Mouse (Mus musculus) testis, postnatal 10 days (tissue): Measurements from ENCODE around the gene Afm.

ENCODE experiments used
- DNase-seq: peaks from one replicate; pipeline ENCODE4 v3.0.0; 2021; ENCODE audit warnings: low spot score

Afm gene

DNA sequence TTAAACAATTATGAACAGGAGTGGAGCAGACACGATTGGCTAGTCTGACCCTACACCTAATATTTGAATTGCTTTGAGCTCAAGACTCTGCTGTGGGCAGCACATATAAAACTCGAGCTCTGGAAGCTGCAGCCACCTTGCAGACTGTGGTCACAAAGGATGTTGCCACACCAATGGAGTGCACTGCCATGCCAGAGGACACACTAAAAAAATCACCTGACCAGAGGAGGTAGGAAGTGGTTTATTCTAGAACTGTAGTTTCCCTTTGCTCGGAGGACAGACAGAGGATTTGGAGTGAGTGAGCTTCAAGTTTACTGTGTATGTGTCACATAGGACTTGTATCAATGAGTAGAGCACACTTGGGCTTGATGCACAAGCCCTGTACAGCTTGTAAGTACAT lies 37.3 kb downstream of the Afm start:
- no peak for DNase-seq

DNA sequence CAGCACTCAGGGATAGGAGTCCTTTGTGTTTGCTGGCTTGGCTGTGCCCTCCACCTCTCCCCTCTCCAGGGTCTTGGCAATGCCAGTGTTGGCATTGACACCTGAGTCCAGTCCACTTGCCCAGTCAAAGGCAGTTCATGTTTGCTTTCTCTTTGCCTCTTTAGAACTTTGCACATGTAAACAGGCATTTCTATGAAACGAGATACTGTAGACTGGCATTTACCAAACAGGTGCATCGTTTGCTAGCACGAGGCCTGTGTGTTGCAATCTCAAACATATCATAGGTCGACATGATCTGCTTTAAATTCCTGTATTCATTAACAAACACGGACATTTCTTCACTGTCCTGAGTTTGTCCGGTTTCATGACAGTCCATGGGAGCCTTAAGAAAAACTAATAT lies 42.0 kb downstream of the Afm start, which contains the start of gene 5830473C10Rik:
Gene 5830473C10Rik (plus strand): TSS at position 365 of the 400 bp plus-strand sequence.
- DNase-seq = no peak

DNA sequence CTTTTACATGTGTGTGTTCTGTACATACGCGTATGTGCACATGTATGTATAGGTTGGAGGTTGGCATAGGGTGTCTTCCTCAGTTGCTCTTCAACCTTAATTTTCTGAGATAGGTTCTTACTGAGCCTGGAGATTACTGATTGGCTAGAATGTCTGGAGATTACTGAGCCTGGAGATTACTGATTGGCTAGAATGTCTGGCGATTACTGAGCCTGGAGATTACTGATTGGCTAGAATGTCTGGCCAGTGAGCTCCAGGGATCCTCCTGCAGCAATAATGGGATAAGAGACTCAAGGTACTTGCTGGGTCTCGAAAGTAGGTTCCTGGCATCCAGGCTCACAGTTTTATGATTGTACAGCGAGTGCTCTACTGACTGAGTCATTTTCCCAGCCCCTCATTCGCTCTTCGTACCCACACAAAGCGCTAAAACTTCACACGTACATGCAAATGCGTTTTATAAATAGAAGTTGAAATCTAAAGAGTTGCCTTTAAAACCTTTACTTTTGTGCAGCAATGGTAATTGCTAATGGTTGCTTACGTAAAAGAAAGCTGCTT lies 43.1 kb downstream of the Afm start:
- no peak for DNase-seq

DNA sequence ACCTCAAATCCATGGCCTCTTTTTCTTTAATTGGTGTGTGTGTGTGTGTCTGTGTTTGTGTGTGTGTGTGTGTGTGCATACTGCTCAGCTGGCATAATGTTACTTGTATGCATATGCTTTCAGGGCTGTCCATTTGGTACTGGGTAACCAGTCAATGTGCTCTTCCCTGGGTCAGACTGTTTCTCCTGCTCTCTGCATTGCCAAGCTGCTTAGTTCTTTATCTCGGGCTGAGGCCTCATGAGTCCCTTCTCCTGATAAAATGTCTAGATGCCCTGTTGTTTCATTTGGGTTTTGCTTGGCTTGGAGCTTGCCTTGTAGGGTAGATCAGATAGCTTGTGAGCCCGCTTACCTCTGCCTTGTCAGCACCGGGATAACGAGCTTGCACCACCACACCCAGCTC lies 44.1 kb downstream of the Afm start:
- no peak for DNase-seq

DNA sequence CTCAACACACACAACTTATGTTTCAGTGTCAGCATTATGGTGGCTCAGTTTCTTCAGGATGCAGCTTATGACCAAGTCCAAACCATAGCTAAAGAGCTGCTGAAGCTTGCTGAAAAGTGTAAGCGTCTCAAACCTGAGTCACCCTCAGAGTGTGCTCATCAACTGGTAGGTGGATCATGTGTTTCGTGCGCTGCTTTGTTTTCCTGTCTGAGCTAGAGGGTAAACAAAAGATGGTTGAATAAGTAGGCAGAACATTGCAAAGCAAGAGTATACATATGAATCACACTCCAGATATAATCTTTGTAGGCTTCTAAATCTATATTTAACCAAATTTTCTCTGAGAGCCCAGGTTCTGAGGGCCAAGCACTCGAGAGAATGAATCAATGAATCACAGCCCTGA lies 45.4 kb downstream of the Afm start:
- DNase-seq = no peak

DNA sequence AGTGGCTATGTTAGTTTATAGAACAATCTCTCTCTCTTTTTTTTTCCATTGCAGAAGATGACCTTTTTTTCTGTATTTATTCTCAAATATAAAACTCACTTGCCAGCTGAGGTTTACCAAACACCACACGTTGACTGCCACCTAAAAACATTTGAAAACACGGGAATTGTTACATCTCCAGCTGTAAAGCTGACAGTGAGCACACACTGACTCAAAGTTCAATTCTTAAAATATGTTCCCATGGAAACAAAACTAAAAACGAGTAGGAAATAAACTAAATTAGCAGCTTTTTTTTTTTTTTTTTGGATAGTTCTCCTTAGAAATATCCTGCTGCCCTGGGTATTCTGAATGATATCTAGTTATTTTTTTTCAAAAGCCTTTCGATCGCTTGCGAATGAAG lies 46.5 kb downstream of the Afm start:
- DNase-seq = no peak

DNA sequence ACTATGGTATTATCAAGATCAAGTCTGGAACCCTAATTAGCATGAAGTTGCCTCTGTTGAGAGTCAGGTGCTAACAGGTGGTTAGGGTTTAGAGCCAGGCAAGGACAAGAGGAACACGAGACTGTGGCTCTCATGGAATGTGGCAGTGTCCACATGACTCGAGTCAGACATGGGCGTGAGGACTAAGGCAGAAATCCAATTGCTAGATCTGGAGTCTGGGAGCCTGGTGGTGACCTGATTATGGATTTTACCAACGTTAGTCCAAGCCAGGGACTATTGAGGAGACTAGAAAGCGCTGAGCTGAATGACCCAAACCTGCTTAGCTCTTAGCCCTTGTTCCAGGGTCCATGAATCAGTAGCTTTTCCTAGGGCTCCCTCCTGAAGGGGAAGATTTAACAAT lies 49.1 kb downstream of the Afm start:
- DNase-seq = no peak

DNA sequence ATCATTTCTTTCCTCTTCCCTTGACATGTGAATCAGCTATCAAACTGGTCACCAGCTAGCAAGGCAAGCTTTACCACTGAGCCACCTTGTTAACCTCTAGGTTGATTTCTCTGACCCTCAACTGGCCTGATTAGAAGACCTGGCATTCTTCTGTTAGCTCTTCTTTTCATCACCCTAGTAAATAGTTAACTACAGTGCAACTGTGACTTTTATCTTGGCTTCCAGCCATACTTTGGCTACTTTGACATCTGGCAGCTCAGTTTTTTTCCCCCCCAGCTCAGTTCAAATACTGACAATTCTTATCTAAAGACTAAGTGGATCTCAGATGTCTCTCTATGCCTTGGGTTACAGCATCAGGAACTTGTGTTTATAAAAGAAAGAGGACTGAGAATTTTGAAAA lies 49.6 kb downstream of the Afm start:
- DNase-seq = no peak

DNA sequence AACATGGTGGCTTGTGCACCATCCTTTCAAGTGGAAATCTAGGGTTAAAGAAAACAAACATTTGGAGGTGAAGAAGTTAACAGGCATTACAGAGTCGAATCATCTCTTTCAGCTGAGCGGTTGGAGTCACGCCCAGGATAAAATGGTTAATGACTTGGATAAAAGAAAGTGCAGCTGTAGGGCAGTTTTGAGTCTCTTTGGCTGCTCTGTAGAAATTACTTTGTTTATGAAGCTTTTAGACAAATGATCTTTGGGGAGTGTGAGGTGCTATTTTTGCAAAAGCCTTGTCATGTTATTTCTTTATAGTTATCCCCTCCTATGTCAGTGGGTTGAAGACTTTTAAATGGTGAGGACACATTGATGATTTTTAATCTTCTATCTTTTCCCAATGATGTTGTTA lies 52.5 kb downstream of the Afm start:
- DNase-seq = no peak

DNA sequence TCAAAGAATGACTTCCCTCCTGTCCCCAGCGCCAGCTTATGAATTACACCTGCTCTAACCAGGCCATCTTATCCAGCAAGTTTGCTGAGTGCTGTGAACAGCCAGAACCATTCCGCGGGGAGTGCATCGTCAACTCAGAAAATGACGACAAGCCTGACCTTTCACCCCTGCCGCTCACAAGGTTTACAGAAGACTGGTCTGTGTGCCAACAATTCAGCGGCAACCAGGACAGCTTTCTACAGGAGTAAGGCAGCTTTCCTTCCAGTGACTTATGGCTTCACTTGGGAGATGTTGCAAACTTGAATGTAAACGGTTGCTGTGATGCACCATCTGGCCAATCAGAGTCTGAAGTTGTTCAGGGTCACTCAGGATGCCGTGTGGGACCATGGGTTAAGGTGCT lies 59.0 kb downstream of the Afm start:
- no peak for DNase-seq

DNA sequence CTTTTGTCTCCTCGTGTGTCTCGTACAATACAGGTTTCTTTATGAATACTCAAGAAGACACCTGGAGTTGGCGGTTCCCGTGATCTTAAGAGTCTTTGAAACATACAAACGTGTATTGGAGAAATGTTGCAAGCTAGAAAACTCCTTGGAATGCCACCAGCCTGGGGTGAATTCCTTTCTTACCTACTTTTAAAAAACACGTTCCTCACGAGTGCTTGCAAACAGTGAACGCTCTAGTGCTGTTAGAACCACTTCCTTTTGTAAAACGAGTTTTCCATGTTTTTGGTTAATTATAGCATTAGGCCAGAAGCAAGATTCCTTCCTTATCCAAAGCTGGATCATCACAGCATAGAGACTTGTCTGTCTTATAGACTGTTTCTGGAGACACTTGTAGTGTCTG lies 60.8 kb downstream of the Afm start:
- DNase-seq = no peak

DNA sequence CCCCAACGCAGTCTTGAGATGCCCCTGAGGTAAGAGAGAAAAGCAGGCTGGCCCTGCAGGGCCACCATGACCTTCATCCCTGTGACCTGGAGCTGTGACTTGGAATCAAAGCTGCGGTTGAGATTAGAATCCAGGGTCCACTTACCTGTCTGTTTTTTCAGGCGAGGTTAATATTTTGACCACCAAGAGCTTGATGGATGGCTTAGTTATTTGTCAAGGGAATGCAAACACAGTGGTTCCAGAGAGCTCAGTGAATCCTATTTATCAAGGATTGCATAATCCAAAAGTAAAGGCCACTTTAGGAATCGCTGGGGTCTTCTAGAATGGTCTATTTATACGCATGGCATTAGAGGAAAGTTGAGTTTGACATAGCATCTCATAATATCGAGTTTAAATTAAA lies 63.4 kb downstream of the Afm start:
- DNase-seq = no peak

DNA sequence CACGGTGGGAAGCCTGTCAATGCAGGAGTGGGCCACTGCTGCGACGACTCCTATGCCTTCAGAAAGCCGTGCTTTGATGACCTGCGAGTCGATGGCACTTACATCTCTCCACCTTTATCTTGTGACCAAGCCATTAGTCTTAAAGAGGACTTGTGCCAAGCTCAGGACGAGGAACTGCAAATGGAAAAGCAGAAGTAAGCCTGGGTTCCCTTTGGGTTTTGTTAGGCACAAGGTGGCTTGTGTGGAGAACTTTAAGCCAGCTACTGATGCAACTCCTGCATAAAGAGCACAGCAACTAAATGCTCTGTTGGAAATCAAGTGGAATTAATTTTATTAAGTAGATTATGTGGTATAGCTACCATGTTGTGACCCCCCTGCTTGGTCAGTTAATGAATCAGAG lies 66.1 kb downstream of the Afm start:
- DNase-seq = no peak

DNA sequence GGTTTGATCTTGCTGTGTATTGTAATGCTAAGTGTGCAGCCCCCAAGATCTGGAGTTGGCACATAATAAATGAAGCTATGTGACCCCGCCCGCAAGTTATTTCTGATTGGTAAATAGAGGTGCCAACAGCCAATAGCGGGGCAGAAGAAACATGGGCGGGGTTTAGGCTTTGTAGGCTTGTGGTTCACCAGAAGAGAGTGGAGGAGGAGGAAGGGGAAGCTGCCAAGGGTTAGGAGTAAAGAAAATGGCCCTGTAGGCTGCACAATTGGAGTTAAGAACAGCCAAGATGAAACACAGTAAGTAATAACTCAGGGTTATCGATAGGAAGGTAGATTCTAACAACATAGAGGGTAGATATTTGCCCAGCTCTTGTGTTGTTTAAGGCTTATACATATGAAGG lies 67.8 kb downstream of the Afm start:
- DNase-seq = no peak

DNA sequence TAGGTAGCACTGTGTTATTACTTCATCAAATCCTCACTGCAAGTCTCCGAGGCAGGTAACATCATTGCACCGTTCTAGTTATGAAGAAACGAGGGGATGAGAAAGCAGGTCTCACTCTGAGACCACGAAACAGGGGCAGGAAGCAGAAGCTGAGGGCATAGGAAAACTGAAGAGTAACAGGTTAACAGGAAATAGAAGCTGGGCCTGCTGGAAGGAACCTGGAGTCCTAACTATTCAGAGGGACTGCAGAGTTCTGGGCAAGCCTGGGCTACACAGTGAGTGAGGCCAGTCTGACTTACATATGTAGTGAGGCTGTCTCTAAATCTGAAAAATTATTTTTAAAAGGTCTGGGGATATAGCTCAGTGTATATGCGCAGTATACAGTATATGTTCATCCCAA lies 69.4 kb downstream of the Afm start:
- DNase-seq = no peak

DNA sequence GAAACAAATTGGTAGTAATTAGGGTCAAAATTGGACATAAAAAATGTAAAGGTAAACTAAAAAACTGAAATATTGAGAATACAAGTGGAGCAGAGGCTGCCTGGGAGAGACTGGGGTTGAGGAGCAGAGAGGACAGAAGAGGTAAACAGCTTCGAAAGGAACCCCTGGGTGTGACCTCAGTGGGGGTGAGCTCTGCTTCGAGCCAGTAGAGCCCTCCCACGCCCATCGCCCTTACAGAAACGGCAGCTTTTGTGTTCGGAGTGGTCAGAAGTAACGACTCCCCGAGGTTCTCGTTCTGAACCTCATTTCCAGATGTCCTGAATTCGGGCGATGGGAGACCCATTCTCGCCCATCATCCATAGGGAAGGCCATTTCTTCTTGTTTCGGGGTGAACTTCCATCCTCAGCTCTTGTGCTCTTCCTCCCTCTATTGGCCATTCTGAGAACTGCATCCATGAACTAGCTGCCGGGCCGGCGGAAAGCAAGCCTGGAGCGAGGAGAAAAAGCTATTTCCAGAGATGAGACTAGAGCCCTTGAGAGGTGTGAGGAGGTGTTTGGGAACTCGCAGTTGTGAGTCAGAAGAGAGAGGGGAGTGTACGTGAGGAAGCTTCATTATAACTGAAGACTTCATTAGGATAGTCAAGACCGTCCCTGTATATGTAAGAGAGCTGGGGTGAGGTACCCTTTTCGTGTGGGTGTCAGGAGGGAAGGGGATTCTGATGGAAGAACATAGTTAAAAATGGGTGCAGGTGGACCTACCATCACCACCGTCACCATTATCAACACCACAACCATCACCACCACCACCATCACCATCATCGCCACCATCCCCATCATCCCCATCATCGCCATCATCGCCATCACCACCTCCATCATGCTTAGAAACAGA lies 70.2 kb downstream of the Afm start:
- peak; percentile 72 for DNase-seq

DNA sequence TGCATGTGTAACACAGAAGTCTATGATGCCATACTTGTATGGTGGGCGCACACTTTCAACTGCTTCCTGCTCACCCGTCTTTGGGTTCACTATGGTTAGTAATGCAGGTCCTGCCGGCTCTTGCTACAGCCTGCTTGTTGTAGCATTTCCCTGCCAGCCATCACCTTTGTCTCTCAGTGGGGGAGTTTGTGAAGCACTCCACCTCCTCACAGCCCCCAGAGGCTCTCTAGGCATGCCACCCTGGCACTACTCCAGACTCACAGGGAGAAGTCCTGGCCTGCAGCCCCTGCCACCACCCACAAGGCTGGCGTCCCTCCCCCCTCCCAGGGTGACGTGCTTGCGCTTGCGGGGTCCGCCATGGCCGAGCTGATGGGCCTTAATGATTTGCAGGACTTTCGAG lies 71.9 kb downstream of the Afm start:
- DNase-seq = peak; percentile 46

DNA sequence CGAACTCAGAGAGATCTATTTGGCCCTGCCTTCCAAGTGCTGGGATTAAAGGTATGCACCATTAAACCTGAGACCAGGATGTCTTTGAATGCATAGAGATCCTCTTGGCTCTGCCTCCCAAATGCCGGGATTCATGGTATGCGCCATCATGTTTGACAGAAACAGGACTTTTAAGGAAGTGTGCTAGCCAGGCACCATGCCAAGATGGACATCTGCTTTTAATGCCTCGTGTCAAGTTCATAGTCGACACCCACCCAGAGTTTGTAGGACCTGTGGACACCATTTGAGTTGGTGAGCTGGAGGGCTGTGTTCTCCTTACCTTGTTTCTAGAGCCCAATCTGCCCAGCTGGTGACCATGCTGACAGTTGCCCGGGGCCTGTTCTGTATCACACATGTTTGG lies 73.2 kb downstream of the Afm start:
- DNase-seq = no peak

DNA sequence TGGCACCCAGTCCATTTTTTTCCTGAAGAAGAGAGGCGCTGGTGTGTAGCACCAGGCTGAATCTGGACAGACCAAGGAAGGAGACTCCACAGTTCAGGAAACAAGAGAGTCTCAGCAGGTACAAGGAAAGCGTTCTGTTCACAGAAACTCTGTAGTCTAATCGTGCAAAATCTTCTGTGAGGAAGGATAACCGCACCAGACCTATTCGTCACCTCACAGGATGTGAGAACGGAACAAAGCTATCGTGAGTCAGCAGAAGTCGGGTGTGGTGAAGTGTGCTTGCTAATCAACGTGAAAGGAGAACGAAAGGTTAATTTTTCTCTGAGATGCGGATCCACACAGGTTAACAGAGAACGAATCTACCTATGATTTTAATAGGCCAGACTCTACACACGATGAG lies 76.2 kb downstream of the Afm start:
- DNase-seq = no peak

DNA sequence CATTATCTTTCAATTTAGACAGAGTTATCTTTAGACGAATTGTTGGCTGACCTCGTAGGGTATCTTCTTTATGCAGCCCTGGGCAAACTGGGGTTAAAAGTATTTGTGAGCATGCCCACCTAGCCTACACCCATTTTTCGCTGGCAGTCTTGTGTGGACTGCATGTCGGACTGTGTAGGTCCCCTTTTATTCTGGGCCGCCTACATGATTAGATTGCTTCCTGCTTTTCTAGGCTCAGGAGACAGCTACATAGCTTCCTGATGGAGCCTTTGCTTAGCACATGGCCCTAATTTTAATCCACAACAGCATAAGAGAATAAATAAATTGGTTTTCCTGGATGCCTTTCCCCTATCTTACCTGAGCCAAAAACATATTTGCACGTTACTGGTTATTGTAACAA lies 77.4 kb downstream of the Afm start:
- DNase-seq = no peak

DNA sequence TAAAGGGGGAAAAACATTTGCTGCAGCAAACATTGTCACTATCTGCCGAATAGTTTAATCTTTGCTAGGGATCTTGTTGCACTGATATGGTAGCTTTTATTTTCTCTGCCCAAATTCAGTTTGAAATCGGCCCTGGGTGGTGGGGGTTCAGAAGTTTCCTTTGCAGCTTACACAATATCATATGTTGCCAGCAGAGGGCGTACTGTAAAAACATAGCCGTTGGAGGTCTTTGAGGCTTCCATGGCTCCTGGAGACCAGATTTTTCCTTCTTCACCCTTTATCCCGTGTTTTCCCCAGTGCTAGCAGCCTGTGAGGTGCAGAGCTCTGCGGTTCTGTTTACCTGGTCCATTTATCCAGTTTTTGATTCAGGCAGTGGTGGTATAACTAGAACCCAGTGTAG lies 82.7 kb downstream of the Afm start:
- peak; percentile 61 for DNase-seq
